Mouse (Mus musculus): ENCODE data around the gene Slc8b1. TPM values are rescaled to one million over a fixed set of nuclear protein-coding genes. Genes with fewer than 3 reads are reported as not detected.
A peak's percentile ranks its signal among the peaks of the same experiment; 100 is the strongest.

The Slc8b1 gene
- total RNA-seq (2021): 1 to 10 TPM; 4.2 to 8.2 TPM

GRCm38 (mm10) chr5:120510982-120511642 lies at the start of gene Slc8b1:
Slc8b1 (plus strand) TSS chr5:120511168.
- intact Hi-C loops (cut with DNase I): loop anchor here (5.0 kb wide), 1 partner anchor 76 kb away; the partner anchor contains the start of genes Iqcd and Tpcn1

GRCm38 (mm10) chr5:120461902-120462301 lies 49.1 kb upstream of the Slc8b1 start:
- no peak for DNase-seq (ENCODE audit: low spot score in 2 of 2)
- intact Hi-C loops (cut with DNase I): no loop called here

More at GRCm38 (mm10) chr5:120510982-120511642, at the start of gene Slc8b1:
- peak; percentile 76 to 79 for DNase-seq (ENCODE audit: low spot score in 2 of 2)

- DNase-seq (ENCODE audit: low spot score in 2 of 2): no peak
- intact Hi-C loops (cut with DNase I): no loop called here
Observed at GRCm38 (mm10) chr5:120464321-120464720, 46.6 kb upstream of the Slc8b1 start.

- DNase-seq (ENCODE audit: low spot score in 2 of 2): no peak
- intact Hi-C loops (cut with DNase I): no loop called here
Observed at GRCm38 (mm10) chr5:120465062-120465461, 45.9 kb upstream of the Slc8b1 start.

- no peak for DNase-seq (ENCODE audit: low spot score in 2 of 2)
- intact Hi-C loops (cut with DNase I): no loop called here
Observed at GRCm38 (mm10) chr5:120465860-120466259, 45.1 kb upstream of the Slc8b1 start.

DNA sequence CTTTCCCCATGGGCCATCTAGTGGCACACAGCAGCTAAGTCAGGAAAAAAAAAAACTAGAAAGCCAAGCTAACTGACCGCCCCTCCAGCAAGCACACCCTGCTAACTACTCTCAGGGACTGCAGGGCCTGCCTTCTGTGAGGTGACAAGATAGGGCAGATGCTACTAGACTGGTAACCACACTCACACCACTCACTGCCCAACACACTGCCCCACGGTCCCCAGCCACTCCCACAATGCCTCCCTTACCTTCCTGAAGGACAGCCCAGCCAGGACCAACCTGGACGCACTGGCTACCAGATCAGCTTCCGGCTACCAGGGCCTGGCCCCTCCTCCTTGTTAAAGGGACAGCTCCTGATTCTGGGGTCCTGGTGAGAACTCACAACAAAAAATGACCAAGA lies 43.9 kb upstream of the Slc8b1 start:
- DNase-seq (ENCODE audit: low spot score in 2 of 2): no peak
- intact Hi-C loops (cut with DNase I): no loop called here

- intact Hi-C loops (cut with DNase I): no loop called here
- no peak for DNase-seq (ENCODE audit: low spot score in 2 of 2)
Observed at GRCm38 (mm10) chr5:120468336-120468735, 42.6 kb upstream of the Slc8b1 start.

GRCm38 (mm10) chr5:120468830-120469229 lies 42.1 kb upstream of the Slc8b1 start:
- no peak for DNase-seq (ENCODE audit: low spot score in 2 of 2)
- intact Hi-C loops (cut with DNase I): no loop called here

DNA sequence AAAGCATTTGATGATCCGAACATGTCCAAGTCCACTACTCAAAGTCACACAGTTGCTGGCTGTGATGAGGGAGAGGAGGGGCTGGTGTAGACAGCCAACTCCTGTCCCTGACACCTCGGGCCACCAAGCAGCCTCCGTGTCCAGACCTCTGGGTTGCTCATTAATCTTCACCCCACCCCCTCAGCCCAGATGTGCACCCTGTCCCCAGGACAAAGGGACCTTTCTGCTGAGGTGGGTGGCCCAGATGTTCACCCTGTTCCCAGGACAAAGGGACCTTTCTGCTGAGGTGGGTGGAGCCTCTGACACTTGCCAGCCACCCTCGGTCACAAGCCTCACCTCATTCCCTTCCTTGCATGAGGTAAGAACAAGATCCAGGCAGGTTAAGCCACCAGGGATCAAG lies 39.4 kb upstream of the Slc8b1 start:
- intact Hi-C loops (cut with DNase I): no loop called here
- no peak for DNase-seq (ENCODE audit: low spot score in 2 of 2)

DNA sequence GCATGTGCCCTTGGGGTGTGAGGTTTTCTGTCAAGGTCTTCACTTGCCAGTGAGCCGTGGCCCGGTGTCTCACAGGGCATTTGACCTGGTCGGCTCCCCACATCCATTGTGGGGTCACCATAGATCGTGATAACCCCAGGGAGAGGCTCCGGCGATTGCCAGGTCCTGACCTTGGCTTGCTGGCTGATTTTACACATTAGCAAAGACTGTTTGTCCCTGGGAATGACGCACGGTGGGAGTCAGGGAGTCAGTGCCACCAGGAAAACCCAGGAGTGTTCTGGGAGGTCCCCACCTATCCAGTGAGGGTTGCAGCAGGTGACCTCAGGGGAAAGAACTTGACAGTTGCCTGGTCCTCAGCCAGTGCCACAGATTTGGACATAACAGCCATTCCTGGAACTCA lies 38.2 kb upstream of the Slc8b1 start, which contains the start of gene Sdsl:
Gene Sdsl, minus strand, starts transcription at position 41 of the 400 bp plus-strand sequence.
- DNase-seq (ENCODE audit: low spot score in 2 of 2): no peak
- intact Hi-C loops (cut with DNase I): no loop called here

DNA sequence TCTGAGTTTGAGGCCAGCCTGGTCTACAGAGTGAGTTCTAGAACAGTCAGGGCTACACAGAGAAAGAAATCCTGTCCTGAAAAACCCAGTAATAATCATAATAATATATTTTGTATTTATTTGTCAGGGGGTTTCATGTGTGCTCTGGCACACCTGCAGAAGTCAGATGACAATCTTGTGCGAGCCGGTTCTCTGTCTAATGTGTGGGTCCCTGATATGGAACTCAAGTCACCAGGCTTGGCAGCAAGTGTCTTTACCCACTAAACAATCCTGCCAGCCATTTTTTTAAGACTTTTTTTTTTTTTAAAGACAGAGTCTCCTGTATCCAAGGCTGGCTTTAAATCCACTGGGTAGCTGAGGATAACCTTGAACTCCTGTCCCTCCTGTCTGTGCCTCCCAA lies 37.6 kb upstream of the Slc8b1 start:
- DNase-seq (ENCODE audit: low spot score in 2 of 2): no peak

GRCm38 (mm10) chr5:120475861-120476260 lies 35.1 kb upstream of the Slc8b1 start:
- DNase-seq (ENCODE audit: low spot score in 2 of 2): no peak
- intact Hi-C loops (cut with DNase I): no loop called here

More for the DNA sequence above, 37.6 kb upstream of the Slc8b1 start:
- intact Hi-C loops (cut with DNase I): no loop called here

DNA sequence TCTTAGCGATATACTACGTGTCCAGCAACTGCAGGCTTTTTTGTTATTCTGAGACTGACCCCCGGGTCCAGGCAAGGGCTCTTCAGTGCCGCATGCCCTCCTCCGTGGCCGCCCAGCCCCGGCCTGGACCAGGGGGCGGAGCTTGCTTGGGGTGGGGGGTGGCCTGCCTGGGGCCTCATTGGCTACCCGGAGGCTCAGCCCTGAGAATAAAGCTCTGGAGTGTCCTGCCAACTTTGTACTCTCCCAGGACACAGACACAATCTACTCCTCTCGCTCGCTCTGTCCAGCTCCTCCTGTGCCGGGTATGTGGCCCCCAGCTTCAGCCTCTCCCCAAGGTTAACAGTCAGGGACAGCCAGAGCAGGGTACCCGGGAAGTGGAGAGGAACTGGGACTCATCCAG lies 34.7 kb upstream of the Slc8b1 start, which contains the start of gene Sds:
Gene Sds, plus strand, starts transcription at position 231 of the 400 bp plus-strand sequence.
- no peak for DNase-seq (ENCODE audit: low spot score in 2 of 2)
- intact Hi-C loops (cut with DNase I): no loop called here

DNA sequence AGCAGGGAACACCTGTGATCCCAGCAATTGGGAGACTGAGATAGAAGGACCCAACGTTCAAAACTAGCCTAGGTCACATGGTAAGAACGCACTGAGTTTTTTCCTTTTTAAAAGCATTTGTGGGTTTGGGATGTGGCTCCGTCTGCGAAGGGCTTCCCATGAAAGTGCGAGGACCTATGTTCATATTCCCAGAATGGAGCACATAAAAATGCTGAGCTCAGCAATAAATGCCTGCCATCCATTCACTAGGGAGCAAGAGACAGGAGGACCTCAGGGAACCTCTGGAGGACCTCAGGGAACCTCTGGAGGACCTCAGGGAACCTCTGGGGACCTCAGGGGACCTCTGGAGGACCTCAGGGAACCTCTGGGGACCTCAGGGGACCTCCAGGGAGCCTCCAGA lies 33.0 kb upstream of the Slc8b1 start:
- intact Hi-C loops (cut with DNase I): no loop called here
- DNase-seq (ENCODE audit: low spot score in 2 of 2): no peak

GRCm38 (mm10) chr5:120479538-120479937 lies 31.4 kb upstream of the Slc8b1 start:
- DNase-seq (ENCODE audit: low spot score in 2 of 2): no peak
- intact Hi-C loops (cut with DNase I): no loop called here

GRCm38 (mm10) chr5:120481205-120481604 lies 29.8 kb upstream of the Slc8b1 start:
- intact Hi-C loops (cut with DNase I): no loop called here
- no peak for DNase-seq (ENCODE audit: low spot score in 2 of 2)

DNA sequence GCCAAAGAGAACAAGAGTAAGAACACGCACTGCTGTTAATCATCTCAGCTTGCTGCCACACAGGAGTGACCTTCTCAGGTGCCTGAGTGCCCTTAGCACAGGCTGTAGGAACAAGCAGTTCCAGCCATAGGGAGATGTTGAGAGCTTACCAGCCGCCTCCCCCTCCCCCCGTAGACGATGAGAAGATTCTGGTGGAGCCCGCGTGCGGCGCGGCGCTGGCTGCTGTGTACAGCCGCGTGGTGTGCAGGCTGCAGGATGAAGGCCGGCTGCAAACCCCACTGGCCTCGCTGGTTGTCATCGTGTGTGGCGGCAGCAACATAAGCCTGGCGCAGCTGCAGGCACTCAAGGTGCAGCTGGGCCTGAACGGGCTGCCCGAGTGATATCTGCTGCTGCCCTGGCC lies 27.6 kb upstream of the Slc8b1 start:
- DNase-seq (ENCODE audit: low spot score in 2 of 2): no peak
- intact Hi-C loops (cut with DNase I): no loop called here

- no peak for DNase-seq (ENCODE audit: low spot score in 2 of 2)
- intact Hi-C loops (cut with DNase I): no loop called here
Observed at GRCm38 (mm10) chr5:120487844-120488243, 23.1 kb upstream of the Slc8b1 start.

GRCm38 (mm10) chr5:120490679-120491192 lies 20.2 kb upstream of the Slc8b1 start:
- intact Hi-C loops (cut with DNase I): no loop called here
- peak in 1 of 2 experiments; percentile 42 for DNase-seq (ENCODE audit: low spot score in 2 of 2)

GRCm38 (mm10) chr5:120492437-120492836 lies 18.5 kb upstream of the Slc8b1 start:
- DNase-seq (ENCODE audit: low spot score in 2 of 2): no peak
- intact Hi-C loops (cut with DNase I): no loop called here

DNA sequence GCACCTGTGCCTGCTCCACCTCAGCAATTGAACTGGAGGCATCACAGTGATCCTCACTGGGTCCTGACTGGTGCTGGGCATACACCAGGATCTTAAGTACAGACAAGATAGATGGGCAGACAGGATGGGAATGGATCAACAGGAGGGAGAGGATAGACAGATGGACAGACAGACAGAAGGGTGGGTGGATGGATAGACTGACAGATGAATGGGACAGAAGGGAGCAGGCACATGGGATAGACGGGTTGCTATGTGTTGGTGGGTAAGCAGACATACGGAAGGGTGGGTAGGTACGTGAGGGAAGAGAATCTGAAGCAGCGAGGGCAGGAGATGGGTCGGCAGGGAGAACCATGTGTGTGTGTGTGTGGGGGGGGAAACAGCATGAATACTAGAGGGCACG lies 17.5 kb upstream of the Slc8b1 start:
- intact Hi-C loops (cut with DNase I): no loop called here
- no peak for DNase-seq (ENCODE audit: low spot score in 2 of 2)

All from left cerebral cortex, postnatal 36 days (tissue).